Mouse (Mus musculus) heart, embryonic 11.5 days (tissue): Measurements from ENCODE around the gene Flywch2. TPM values are rescaled to one million over a fixed set of nuclear protein-coding genes. Genes with fewer than 3 reads are reported as not detected.

Experiments
- ATAC-seq: fragments of 200-750 bp; cut with Nextera tagmentation; replicated peaks from 2 replicates; pipeline ENCODE4 v1.8.0; 2017; ENCODE audit warnings: moderate library complexity; ENCODE audit not compliant: insufficient number of reproducible peaks, low FRiP score, low TSS enrichment
- H3K27ac ChIP-seq: fragments of 300-500 bp; sonication (generic); 2 replicates; pipeline ENCODE4 v1.5.1; 2014; ENCODE audit warnings: mild to moderate bottlenecking, low read depth, low read length
- H3K27me3 ChIP-seq: fragments of 300-500 bp; sonication (generic); 2 replicates; pipeline ENCODE4 v1.6.1; 2014; ENCODE audit warnings: mild to moderate bottlenecking, low read length, mixed read lengths; ENCODE audit not compliant: control insufficient read depth, insufficient read depth
- H3K36me3 ChIP-seq: fragments of 300-500 bp; sonication (generic); 2 replicates; pipeline ENCODE4 v1.6.1; 2014; ENCODE audit warnings: mild to moderate bottlenecking, low read length, moderate library complexity, mixed read lengths; ENCODE audit not compliant: control insufficient read depth, insufficient read depth
- H3K4me1 ChIP-seq: fragments of 300-500 bp; sonication (generic); 2 replicates; pipeline ENCODE4 v1.6.1; 2014; ENCODE audit warnings: low read length; ENCODE audit not compliant: control insufficient read depth, insufficient read depth
- H3K4me2 ChIP-seq: fragments of 300-500 bp; sonication (generic); 2 replicates; pipeline ENCODE4 v1.6.1; 2014; ENCODE audit warnings: mild to moderate bottlenecking, moderate library complexity
- H3K4me3 ChIP-seq: fragments of 300-500 bp; sonication (generic); 2 replicates; pipeline ENCODE4 v1.5.1; 2014; ENCODE audit warnings: low read depth, low read length
- H3K9ac ChIP-seq: fragments of 300-500 bp; sonication (generic); 2 replicates; pipeline ENCODE4 v1.6.1; 2014; ENCODE audit warnings: mild to moderate bottlenecking, low read depth, low read length, moderate library complexity
- H3K9me3 ChIP-seq: fragments of 300-500 bp; sonication (generic); replicated peaks from 2 replicates; pipeline ENCODE4 v1.6.1; 2016; ENCODE audit warnings: low read length; ENCODE audit not compliant: control insufficient read depth
- WGBS: fragments of 180-500 bp; shearing (Covaris S2); extraction: QIAGEN DNeasy Blood & Tissue Kit; methylation state at CpG from one replicate; pipeline ENCODE4 v1.1.7; 2014; ENCODE audit not compliant: insufficient replicate concordance; 5-methylcytosine and 5-hydroxymethylcytosine counted together
- polyA plus RNA-seq: library from polyadenylated mRNA; unstranded; fragments of >200 nt; fragmentation: Nextera tagmentation; extraction: Ambion mirVana; gene quantifications from 2 replicates; pipeline ENCODE4 v1.2.1, GENCODE M21; 2014

Flywch2 gene
- polyA plus RNA-seq, 1 experiment from 2014 or later, result 9.5 TPM

- ATAC-seq, result no peak
- Histone ChIP-seq H3K36me3 (peaks cover 87% of the 10 kb centered on the region), H3K9ac (no peak overlapping the region), H3K9me3 (no peaks in the 10 kb centered on the region), H3K4me3 (no peak overlapping the region), H3K27me3 (no peaks in the 10 kb centered on the region), H3K27ac (no peak overlapping the region), H3K4me1 (peaks cover 3% of the 10 kb centered on the region; the same call in 1 of the 2 replicates), H3K4me2 (no peak overlapping the region)
- 95% methylated on average over 5 of the region's 5 CpGs for WGBS
These were observed 34.9 kb upstream of the Flywch2 start for GRCm38 (mm10) chr17:23820731-23821130.

- Histone ChIP-seq H3K27ac (no peak overlapping the region), H3K36me3 (peaks cover 89% of the 10 kb centered on the region), H3K4me3 (no peak overlapping the region), H3K9ac (no peak overlapping the region), H3K4me2 (no peak overlapping the region), H3K9me3 (0 out of 2 replicates have a peak, but pooled peaks cover 2% of the 10 kb centered on the region), H3K27me3 (no peaks in the 10 kb centered on the region), H3K4me1 (peaks cover 3% of the 10 kb centered on the region; the same call in 1 of the 2 replicates)
- ATAC-seq, result no peak
- WGBS, result 97% methylated on average over 25 of the region's 25 CpGs
These were observed 33.4 kb upstream of the Flywch2 start for GRCm38 (mm10) chr17:23819235-23819634.

GRCm38 (mm10) chr17:23818579-23818978 lies 32.7 kb upstream of the Flywch2 start:
- 0 out of 2 replicates have a peak, but pooled peaks cover 2% of the 10 kb centered on the region for H3K9me3 ChIP-seq
- no peak overlapping the region for H3K9ac ChIP-seq
- H3K4me3 ChIP-seq, result no peak overlapping the region
- H3K4me1 ChIP-seq, result peaks cover 3% of the 10 kb centered on the region; the same call in 1 of the 2 replicates
- H3K4me2 ChIP-seq, result no peak overlapping the region
- H3K27ac ChIP-seq, result no peak overlapping the region
- WGBS, result 92% methylated on average over 8 of the region's 8 CpGs
- no peak for ATAC-seq
- H3K27me3 ChIP-seq, result no peaks in the 10 kb centered on the region
- H3K36me3 ChIP-seq, result peaks cover 93% of the 10 kb centered on the region

- Histone ChIP-seq H3K27me3 (no peaks in the 10 kb centered on the region), H3K4me2 (no peak overlapping the region), H3K9ac (no peak overlapping the region), H3K4me1 (no peaks in the 10 kb centered on the region), H3K9me3 (0 out of 2 replicates have a peak, but pooled peaks cover 2% of the 10 kb centered on the region), H3K36me3 (peaks cover 90% of the 10 kb centered on the region), H3K4me3 (no peak overlapping the region), H3K27ac (no peak overlapping the region)
- WGBS, result 98% methylated on average over 16 of the region's 16 CpGs
- no peak for ATAC-seq
These were observed 29.8 kb upstream of the Flywch2 start for GRCm38 (mm10) chr17:23815641-23816040.

- Histone ChIP-seq H3K9me3 (no peaks in the 10 kb centered on the region), H3K9ac (no peak overlapping the region), H3K27me3 (no peaks in the 10 kb centered on the region), H3K4me1 (peaks cover 19% of the 10 kb centered on the region), H3K36me3 (peaks cover 44% of the 10 kb centered on the region), H3K27ac (no peak overlapping the region), H3K4me3 (no peak overlapping the region), H3K4me2 (no peak overlapping the region)
- 98% methylated on average over 3 of the region's 3 CpGs for WGBS
- ATAC-seq, result no peak
These were observed 22.0 kb upstream of the Flywch2 start for GRCm38 (mm10) chr17:23807918-23808317.

- Histone ChIP-seq H3K27me3 (no peaks in the 10 kb centered on the region), H3K36me3 (peaks cover 36% of the 10 kb centered on the region), H3K27ac (no peak overlapping the region), H3K9ac (no peak overlapping the region), H3K9me3 (no peaks in the 10 kb centered on the region), H3K4me2 (no peak overlapping the region), H3K4me1 (peaks cover 19% of the 10 kb centered on the region), H3K4me3 (no peak overlapping the region)
- ATAC-seq, result no peak
- WGBS, result 84% methylated on average over 25 of the region's 25 CpGs
These were observed 21.0 kb upstream of the Flywch2 start for GRCm38 (mm10) chr17:23806867-23807266.

- peaks cover 16% of the 10 kb centered on the region for H3K36me3 ChIP-seq
- peak overlapping the region; percentile 88 for H3K4me2 ChIP-seq
- WGBS, result 3% methylated on average over 8 of the region's 8 CpGs
- H3K4me1 ChIP-seq, result peaks cover 19% of the 10 kb centered on the region
- H3K27ac ChIP-seq, result no peak overlapping the region
- ATAC-seq, result no peak
- peak overlapping the region; percentile 98 for H3K9ac ChIP-seq
- H3K27me3 ChIP-seq, result no peaks in the 10 kb centered on the region
- H3K4me3 ChIP-seq, result peak overlapping the region; percentile 96
- H3K9me3 ChIP-seq, result no peaks in the 10 kb centered on the region
These were observed 18.7 kb upstream of the Flywch2 start for GRCm38 (mm10) chr17:23804426-23805085.

GRCm38 (mm10) chr17:23803366-23804041 lies 17.6 kb upstream of the Flywch2 start:
- peak overlapping the region; percentile 96 for H3K4me3 ChIP-seq

More at GRCm38 (mm10) chr17:23803366-23804041, 17.6 kb upstream of the Flywch2 start:
- under 1% methylated on average over 43 of the region's 83 CpGs for WGBS
- Histone ChIP-seq H3K9ac (peak overlapping the region; percentile 98), H3K36me3 (peaks cover 7% of the 10 kb centered on the region), H3K4me1 (peaks cover 19% of the 10 kb centered on the region), H3K27me3 (no peaks in the 10 kb centered on the region), H3K9me3 (no peaks in the 10 kb centered on the region), H3K27ac (peak overlapping the region; percentile 97), H3K4me2 (peak overlapping the region; percentile 88)
- peak; percentile 78 for ATAC-seq
